Mouse (Mus musculus): ENCODE measurements at regions not wholly inside any gene's neighbourhood (a gene's known extent, or its start where the extent isn't known, plus 50 kb on each side); places are given as distances from the start of the nearest gene placed in this dataset.

GRCm38 (mm10) chr14:25362771-25363170 lies 96.2 kb upstream of the Zmiz1 start:
- no peak for DNase-seq (ENCODE audit: low spot score)

GRCm38 (mm10) chr14:25365226-25365800 lies 93.7 kb upstream of the Zmiz1 start:
- DNase-seq (ENCODE audit: low spot score), result no peak

- DNase-seq (ENCODE audit: low spot score), result no peak
These were observed 93.0 kb upstream of the Zmiz1 start for GRCm38 (mm10) chr14:25366009-25366408.

GRCm38 (mm10) chr14:25370306-25371020 lies 88.5 kb upstream of the Zmiz1 start:
- DNase-seq (ENCODE audit: low spot score), result no peak

DNA sequence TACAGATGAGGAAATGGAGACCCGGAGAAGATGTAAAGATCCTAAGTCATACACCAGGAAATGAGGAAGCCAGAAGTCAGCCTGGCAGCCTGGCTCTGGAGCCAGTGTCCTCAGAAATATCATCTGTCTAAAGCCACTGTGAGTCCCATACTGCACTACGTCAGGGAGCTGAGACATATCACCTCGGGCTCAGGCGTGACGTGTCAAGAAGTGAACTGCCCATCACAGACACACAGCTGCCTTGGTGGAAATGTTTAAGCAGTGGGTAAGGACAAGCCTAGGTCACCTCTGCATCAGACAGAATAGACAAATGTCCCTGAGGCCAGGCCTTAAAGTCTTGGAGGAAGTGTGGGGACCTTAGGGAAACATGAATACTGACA lies 88.0 kb upstream of the Zmiz1 start:
- DNase-seq (ENCODE audit: low spot score), result no peak

GRCm38 (mm10) chr14:25371661-25372060 lies 87.3 kb upstream of the Zmiz1 start:
- no peak for DNase-seq (ENCODE audit: low spot score)

DNA sequence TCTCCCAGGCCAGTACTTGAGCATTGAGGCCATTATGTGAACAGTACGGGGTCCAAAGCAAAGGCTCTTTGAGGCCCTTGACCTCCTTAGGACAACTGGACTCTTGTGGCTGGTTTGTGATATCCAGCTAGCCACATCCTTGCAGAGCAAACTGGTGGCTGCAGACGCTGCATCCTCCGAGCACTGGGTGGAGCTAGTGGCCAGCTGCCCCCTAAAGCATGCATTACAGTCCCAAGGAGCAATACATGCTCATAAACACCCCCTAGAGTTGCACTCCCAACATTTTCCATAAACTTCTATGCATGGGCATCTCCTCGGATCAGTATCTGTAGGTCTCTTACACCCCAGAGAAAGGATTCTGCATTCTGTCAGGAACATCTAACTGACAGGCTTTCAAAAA lies 86.4 kb upstream of the Zmiz1 start:
- DNase-seq (ENCODE audit: low spot score), result no peak

DNA sequence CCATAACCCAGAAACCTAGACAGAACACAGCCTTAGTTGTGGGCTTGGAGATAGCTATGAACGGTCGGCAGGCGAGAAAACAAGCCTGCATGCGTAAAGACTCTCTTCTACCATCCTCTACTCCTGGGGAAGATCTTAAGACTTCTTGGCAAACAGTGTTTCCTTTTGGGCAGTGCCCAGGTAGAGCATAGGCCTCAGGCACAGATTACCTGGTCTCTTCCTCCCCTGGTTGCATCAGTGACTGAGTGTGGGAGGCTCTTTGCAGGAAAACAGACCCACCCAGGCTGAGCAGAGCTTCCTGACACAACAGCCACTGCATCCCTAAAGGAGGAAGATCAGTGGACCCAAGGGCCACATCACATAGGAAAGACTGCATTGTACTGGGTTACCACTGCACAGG lies 85.8 kb upstream of the Zmiz1 start:
- no peak for DNase-seq (ENCODE audit: low spot score)

DNA sequence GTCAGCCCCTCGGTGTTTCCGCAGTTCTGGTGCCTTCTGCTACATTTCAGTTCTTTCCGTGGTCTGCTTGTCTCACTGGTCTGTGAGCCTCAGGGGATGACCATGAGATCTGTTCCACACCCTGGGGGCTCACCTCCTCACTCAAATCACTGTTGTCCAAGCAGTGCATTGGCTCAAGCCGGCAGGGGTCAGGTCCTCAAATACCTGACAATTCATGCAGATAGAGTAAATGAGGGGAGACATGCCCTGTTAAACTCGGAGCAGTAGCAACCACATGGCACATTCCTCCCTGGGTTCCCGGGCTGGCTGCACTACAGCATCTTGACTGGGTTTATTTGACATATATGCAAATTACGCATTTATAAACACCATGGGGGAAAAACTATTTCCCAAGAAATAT lies 84.0 kb upstream of the Zmiz1 start:
- DNase-seq (ENCODE audit: low spot score), result no peak

DNA sequence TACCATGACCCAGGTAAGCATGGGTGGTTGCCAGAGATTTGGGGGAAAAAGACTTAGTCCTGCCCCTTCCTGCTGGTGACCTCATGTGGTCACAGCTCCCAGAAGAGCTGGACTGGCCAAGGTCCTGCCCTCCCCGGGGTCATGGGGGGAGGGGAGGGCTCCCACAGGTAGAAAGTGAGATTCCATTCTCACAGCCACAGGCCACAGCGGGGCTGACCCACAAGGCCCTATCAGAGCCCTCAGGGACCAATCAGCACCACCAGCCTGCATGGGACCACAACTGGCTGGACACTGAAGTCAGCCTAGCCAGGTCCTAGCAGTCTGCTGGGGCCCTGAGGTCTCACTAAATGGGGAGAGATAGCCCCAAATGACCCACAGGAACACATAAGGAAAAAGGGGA lies 81.9 kb upstream of the Zmiz1 start:
- DNase-seq (ENCODE audit: low spot score), result no peak

DNA sequence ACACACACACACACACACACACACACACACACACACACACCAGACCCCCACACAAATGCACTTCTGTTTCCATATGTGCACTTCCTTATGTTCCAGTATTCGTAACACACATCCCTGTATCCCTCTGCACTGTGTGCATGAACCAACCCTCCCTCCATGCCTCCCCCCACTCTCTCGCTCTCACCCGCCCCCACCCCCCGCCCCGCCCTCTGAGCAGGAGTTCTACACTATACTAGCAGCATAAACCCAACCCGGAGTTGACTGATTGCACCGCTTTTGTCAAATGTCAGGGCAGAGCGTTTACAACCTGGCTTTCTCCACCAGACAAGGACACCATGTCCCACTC lies 81.5 kb upstream of the Zmiz1 start:
- DNase-seq (ENCODE audit: low spot score), result no peak

GRCm38 (mm10) chr14:25377900-25378716 lies 80.9 kb upstream of the Zmiz1 start:
- peak; percentile 91 for DNase-seq (ENCODE audit: low spot score)

DNA sequence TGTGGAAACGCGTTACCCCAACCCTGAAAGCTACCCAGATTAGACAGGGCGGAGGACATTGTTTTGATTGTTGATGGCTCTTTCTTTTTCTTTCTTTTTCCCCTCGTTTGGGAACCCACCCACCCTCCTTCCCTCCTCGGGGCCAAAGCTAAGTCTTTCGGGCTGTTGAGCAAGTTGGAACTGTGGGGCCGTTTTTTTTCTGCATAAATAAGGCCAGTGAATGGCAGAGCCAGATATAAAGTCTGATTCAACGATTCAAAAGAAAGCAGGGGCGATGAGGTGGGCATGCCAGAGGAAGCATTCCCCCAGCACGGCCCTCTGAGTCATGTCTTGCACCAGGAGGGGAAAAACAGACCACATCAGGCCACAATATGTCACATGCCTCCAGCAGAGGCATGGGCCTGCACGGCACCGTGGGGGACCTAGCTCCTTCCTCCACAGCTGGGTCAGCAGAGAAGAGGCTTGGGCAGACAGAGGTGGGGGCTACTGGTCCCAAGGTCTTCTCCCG lies 80.2 kb upstream of the Zmiz1 start:
- peak; percentile 35 for DNase-seq (ENCODE audit: low spot score)

DNA sequence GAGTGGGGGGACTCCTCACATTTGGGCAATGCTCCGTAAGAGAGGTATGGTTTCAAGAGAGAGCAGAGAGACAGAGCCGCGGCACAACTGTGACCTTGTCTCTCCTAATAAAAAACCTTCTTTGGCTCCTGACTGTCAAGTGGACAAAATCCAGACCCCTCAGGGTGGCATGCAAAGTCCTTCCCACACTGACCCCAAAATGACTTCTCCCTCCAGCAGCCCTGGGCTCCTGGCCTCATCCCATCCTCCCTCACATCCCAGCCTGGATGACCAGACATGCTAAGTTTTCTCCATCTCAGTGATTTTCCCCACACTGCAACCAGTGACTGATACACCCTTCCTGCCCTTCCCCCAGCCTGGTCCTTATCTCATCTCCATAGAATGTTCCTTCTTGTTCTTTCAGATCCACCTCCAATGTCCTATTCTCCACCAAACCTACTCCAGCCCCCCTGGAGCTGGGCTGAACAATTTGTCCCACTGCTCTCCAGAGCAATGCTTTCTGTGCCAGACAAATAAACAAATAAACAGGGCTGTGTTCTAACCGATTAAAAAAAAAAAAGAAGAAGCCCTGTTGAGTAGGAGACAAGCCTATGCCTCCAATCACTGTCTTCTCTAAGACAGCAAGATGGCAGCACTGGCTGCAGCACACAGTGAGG lies 75.7 kb upstream of the Zmiz1 start:
- no peak for DNase-seq (ENCODE audit: low spot score)

GRCm38 (mm10) chr14:25385644-25386043 lies 73.3 kb upstream of the Zmiz1 start:
- DNase-seq (ENCODE audit: low spot score), result no peak

GRCm38 (mm10) chr14:25387780-25388179 lies 71.2 kb upstream of the Zmiz1 start:
- DNase-seq (ENCODE audit: low spot score), result no peak

GRCm38 (mm10) chr14:25389314-25389713 lies 69.7 kb upstream of the Zmiz1 start:
- DNase-seq (ENCODE audit: low spot score), result no peak

DNA sequence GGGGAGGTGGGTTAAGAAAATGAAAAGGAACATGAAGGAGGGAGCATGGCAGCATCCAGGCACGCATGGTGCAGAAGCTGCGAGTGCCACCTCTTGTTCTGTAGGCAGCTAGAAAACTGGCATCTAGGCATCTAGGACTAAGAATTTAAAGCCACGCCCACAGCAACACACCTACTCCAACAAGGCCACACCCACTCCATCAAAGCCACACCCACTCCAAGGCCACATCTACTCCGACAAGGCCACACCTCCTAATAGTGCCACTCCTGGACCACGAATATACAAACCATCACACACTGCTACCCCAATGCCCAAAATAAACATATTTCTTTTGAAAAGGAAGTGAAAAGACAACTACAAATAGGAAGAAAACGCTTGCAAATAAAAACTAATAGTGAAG lies 66.6 kb upstream of the Zmiz1 start:
- no peak for DNase-seq (ENCODE audit: low spot score)

DNA sequence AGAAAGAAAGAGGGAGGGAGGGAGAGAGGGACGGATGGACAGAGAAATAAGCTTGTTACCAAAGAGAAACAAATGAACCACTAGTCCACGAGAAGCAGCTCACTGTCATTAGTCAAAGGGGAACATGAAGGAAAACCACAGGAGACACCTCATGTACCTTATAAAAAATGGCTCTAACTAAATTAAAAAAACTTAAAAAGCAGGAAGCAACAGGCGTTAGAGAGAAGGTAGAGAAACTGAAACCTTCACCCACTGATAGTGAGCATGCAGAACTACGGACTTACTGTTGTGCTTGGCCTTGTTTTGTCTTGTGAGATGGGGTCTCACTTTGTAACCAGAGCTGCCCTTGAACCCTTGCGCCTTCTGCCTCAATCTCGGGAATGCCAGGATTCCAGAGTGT lies 66.0 kb upstream of the Zmiz1 start:
- DNase-seq (ENCODE audit: low spot score), result no peak

GRCm38 (mm10) chr14:25394931-25395330 lies 64.1 kb upstream of the Zmiz1 start:
- no peak for DNase-seq (ENCODE audit: low spot score)

DNA sequence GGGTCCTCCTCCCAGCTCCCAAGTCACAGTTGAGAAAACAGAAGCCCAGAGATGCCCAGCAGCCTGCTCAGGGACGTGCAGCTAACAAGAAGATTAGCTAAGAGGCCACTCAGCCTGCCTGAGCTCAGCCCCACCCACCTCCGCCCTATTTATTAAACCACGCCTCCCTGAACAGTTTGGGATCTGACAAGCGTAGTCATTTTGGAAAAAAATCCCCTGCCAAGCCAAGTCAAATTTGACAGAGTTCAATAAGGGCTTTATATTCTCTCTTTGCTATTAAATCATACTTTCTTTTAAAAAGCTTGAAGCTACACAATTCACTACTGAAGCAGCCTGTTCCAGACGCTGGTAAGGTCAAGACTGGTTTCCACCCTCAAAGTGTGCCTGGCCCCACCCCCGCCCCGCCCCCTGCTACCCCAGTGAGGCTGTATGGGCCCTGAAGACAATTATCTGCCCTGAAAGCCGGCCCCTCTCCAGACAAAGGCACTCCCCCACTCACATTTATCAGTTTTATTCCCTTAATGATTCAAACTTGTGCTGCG lies 61.9 kb upstream of the Zmiz1 start:
- DNase-seq (ENCODE audit: low spot score), result no peak

DNA sequence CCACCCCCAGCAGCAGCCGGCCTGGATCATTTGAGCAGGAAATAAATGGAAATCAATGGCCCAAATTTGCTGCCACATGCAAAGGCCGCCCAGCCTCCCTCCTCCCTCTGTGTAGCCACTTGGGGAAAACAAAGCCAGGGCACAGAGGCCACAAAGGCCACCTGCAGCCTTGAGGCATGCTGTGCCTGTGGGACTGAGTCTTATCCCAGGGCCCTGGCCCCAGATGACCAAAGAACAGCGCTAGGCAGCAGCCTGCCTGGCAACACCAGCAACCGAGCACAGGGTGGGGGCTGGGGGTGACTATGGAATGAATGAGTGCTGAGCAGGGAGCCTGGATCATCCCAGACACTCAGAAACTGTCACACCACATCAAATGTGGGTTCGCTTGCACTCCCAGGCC lies 61.2 kb upstream of the Zmiz1 start:
- no peak for DNase-seq (ENCODE audit: low spot score)
